Comparison of ENCODE assay signal across 8 mouse cellular contexts in the genomic region with DNA sequence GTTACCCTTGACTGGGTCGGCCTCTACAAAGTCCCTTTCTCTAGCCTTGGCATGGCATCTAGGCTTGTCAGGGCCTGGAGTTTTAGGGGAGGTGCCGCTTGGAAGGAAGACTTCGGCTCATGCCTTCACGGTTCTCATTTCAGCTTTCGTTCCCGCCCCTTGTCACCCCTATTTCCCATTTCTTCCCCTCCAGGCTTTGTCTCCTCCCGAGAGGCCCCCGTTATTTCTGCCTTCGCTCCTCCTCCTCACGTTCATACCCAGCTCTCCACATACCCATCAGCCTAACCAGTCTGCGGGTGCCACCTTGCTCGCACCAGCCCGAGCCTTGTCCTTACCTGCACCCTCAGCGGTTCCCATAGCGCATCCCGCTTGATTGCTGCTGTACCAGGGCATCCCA. TPM values are rescaled to one million over a fixed set of nuclear protein-coding genes. Genes with fewer than 3 reads are reported as not detected.
DNase-seq lines count a peak whose midpoint lies in the region; ATAC-seq lines count a peak whose summit lies in the region.

No protein-coding gene starts in this region.

- WGBS in lung, embryonic 16.5 days = 0% methylated on average over 16 of the region's 16 CpGs
- WGBS in embryonic facial prominence, embryonic 13.5 days = under 1% methylated on average over 16 of the region's 16 CpGs
- WGBS in midbrain, embryonic 16.5 days = under 1% methylated on average over 16 of the region's 16 CpGs

- H3K4me1 ChIP-seq in lung, embryonic 16.5 days (replicated peaks; ENCODE audit: control insufficient read depth, insufficient read depth, low read length) = peaks cover 4% of the 10 kb centered on the region
- peaks cover 9% of the 10 kb centered on the region for H3K4me1 ChIP-seq in embryonic facial prominence, embryonic 13.5 days
- H3K4me1 ChIP-seq in midbrain, embryonic 16.5 days (ENCODE audit: control insufficient read depth, insufficient read depth, low read length) = peaks cover 10% of the 10 kb centered on the region

- no peak for DNase-seq in lung, postnatal 14 days
- no peak for DNase-seq in adrenal gland, adult 8-10 months
- no peak for DNase-seq in B cell, adult 2 months
- no peak for DNase-seq in adipocyte (ENCODE audit: low spot score)

- H3K27me3 ChIP-seq in lung, embryonic 16.5 days (ENCODE audit: control insufficient read depth, insufficient read depth, low read depth, low read length) = no peaks in the 10 kb centered on the region
- H3K27me3 ChIP-seq in embryonic facial prominence, embryonic 13.5 days = no peaks in the 10 kb centered on the region
- no peaks in the 10 kb centered on the region for H3K27me3 ChIP-seq in midbrain, embryonic 16.5 days (ENCODE audit: control insufficient read depth, insufficient read depth, low read depth, low read length)

- H3K9me3 ChIP-seq in lung, embryonic 16.5 days (ENCODE audit: control insufficient read depth, low read length) = no peaks in the 10 kb centered on the region
- H3K9me3 ChIP-seq in embryonic facial prominence, embryonic 13.5 days = no peaks in the 10 kb centered on the region
- H3K9me3 ChIP-seq in midbrain, embryonic 16.5 days (replicated peaks; ENCODE audit: control insufficient read depth, low read length, poor library complexity, severe bottlenecking) = no peaks in the 10 kb centered on the region

- peak; percentile 44 for ATAC-seq in lung, embryonic 16.5 days (ENCODE audit: low read depth)
- ATAC-seq in embryonic facial prominence, embryonic 13.5 days (ENCODE audit: insufficient number of reproducible peaks, insufficient read depth, low FRiP score, low TSS enrichment, low read depth) = peak; percentile 40
- peak; percentile 37 for ATAC-seq in inflammation-experienced regulatory T-cells, adult 6 months
- peak; percentile 79 for ATAC-seq in midbrain, embryonic 16.5 days

- peak overlapping the region; percentile 98 for H3K4me2 ChIP-seq in lung, embryonic 16.5 days (ENCODE audit: low read depth, low read length)
- H3K4me2 ChIP-seq in embryonic facial prominence, embryonic 13.5 days = peak overlapping the region; percentile 94
- peak overlapping the region; percentile 92 for H3K4me2 ChIP-seq in midbrain, embryonic 16.5 days (ENCODE audit: low read length)

- peak overlapping the region; percentile 93 for H3K9ac ChIP-seq in lung, embryonic 16.5 days (ENCODE audit: low read length)
- H3K9ac ChIP-seq in embryonic facial prominence, embryonic 13.5 days = peak overlapping the region; percentile 93
- peak overlapping the region; percentile 83 for H3K9ac ChIP-seq in midbrain, embryonic 16.5 days (ENCODE audit: low read depth, low read length)

- no peaks in the 10 kb centered on the region for H3K36me3 ChIP-seq in lung, embryonic 16.5 days (ENCODE audit: control insufficient read depth, insufficient read depth, low read length)
- H3K36me3 ChIP-seq in embryonic facial prominence, embryonic 13.5 days = peaks cover 8% of the 10 kb centered on the region; the same call in 1 of the 2 replicates
- H3K36me3 ChIP-seq in midbrain, embryonic 16.5 days (ENCODE audit: control insufficient read depth, insufficient read depth, low read length) = no peaks in the 10 kb centered on the region

- peak overlapping the region; percentile 95 for H3K27ac ChIP-seq in lung, embryonic 16.5 days (ENCODE audit: low read length)
- peak overlapping the region; percentile 96 for H3K27ac ChIP-seq in embryonic facial prominence, embryonic 13.5 days
- peak overlapping the region; percentile 98 for H3K27ac ChIP-seq in midbrain, embryonic 16.5 days (ENCODE audit: low read length)

- H3K4me3 ChIP-seq in lung, embryonic 16.5 days (ENCODE audit: low read length) = peak overlapping the region; percentile 98
- H3K4me3 ChIP-seq in embryonic facial prominence, embryonic 13.5 days = peak overlapping the region; percentile 86
- peak overlapping the region; percentile 88 for H3K4me3 ChIP-seq in midbrain, embryonic 16.5 days (ENCODE audit: low read depth, low read length)

RNA-seq across cellular contexts. Expression of a gene that starts 0.6 kb away (rescaled TPM):
- polyA plus RNA-seq in lung, embryonic 16.5 days (2015; fragmentation: Nextera tagmentation; extraction: Ambion mirVana) = 74.9 and 79.0 TPM in 2 replicates
- polyA plus RNA-seq in embryonic facial prominence, embryonic 13.5 days (2015; fragmentation: Nextera tagmentation; extraction: Ambion mirVana) = 85.7 and 88.2 TPM in 2 replicates
- 10 to 100 TPM; 31.2 to 49.1 (median 47.2) TPM for polyA plus RNA-seq in inflammation-experienced regulatory T-cells, adult 6 months (2017; shearing (Covaris generic))
- polyA plus RNA-seq in midbrain, embryonic 16.5 days (2015; fragmentation: Nextera tagmentation; extraction: Ambion mirVana) = 84.4 and 85.8 TPM in 2 replicates
- total RNA-seq in adrenal gland, adult 8-10 months (2022) = 100 to 1,000 TPM in 3 of 4 experiments, 10 to 100 TPM in 1; 96.3 to 115 (median 112) TPM

RNA-seq across cellular contexts. Expression of a gene that starts 53.4 kb away (rescaled TPM):
- 4.5 and 6.9 TPM in 2 replicates for polyA plus RNA-seq in lung, embryonic 16.5 days (2015; fragmentation: Nextera tagmentation; extraction: Ambion mirVana)
- polyA plus RNA-seq in embryonic facial prominence, embryonic 13.5 days (2015; fragmentation: Nextera tagmentation; extraction: Ambion mirVana) = 8.0 and 8.9 TPM in 2 replicates
- 1 to 10 TPM in 1 of 3 experiments, under 1 TPM in 1, not detected in 1; 0.28 to 1.0 TPM for polyA plus RNA-seq in inflammation-experienced regulatory T-cells, adult 6 months (2017; shearing (Covaris generic))
- 3.4 and 4.9 TPM in 2 replicates for polyA plus RNA-seq in midbrain, embryonic 16.5 days (2015; fragmentation: Nextera tagmentation; extraction: Ambion mirVana)
- 1 to 10 TPM; 3.3 to 5.5 (median 4.5) TPM for total RNA-seq in adrenal gland, adult 8-10 months (2022)
